Mouse (Mus musculus) forebrain, embryonic 12.5 days (tissue): ENCODE data around the gene Tango6. TPM values are rescaled to one million over a fixed set of nuclear protein-coding genes. Genes with fewer than 3 reads are reported as not detected.

ENCODE experiments used
- ATAC-seq: fragments of 200-750 bp; cut with Nextera tagmentation; 2 replicates; pipeline ENCODE4 v1.8.0; 2017; ENCODE audit warnings: moderate TSS enrichment; ENCODE audit not compliant: low FRiP score
- H3K27ac ChIP-seq: fragments of 300-500 bp; sonication (generic); 2 replicates; pipeline ENCODE4 v1.5.1; 2016; ENCODE audit warnings: mild to moderate bottlenecking
- H3K27me3 ChIP-seq: fragments of 300-500 bp; sonication (generic); 2 replicates; pipeline ENCODE4 v1.6.1; 2016; ENCODE audit warnings: mild to moderate bottlenecking
- H3K36me3 ChIP-seq: fragments of 300-500 bp; sonication (generic); replicated peaks from 2 replicates; pipeline ENCODE4 v1.6.1; 2016; ENCODE audit warnings: mild to moderate bottlenecking
- H3K4me1 ChIP-seq: fragments of 300-500 bp; sonication (generic); 2 replicates; pipeline ENCODE4 v1.6.1; 2016
- H3K4me2 ChIP-seq: fragments of 300-500 bp; sonication (generic); 2 replicates; pipeline ENCODE4 v1.6.1; 2016; ENCODE audit warnings: mild to moderate bottlenecking, moderate library complexity
- H3K4me3 ChIP-seq: fragments of 300-500 bp; sonication (generic); replicated peaks from 2 replicates; pipeline ENCODE4 v1.5.1; 2016; ENCODE audit warnings: mild to moderate bottlenecking
- H3K9ac ChIP-seq: fragments of 300-500 bp; sonication (generic); 2 replicates; pipeline ENCODE4 v1.6.1; 2016; ENCODE audit warnings: mild to moderate bottlenecking
- H3K9me3 ChIP-seq: fragments of 300-500 bp; sonication (generic); 2 replicates; pipeline ENCODE4 v1.6.1; 2016
- WGBS: fragments of 180-500 bp; shearing (Covaris S2); methylation state at CpG from one replicate; pipeline ENCODE4 v1.1.7; 2016; 5-methylcytosine and 5-hydroxymethylcytosine counted together
- polyA plus RNA-seq: library from polyadenylated mRNA; unstranded; fragments of >200 nt; fragmentation: Nextera tagmentation; extraction: Ambion mirVana; gene quantifications from 2 replicates; pipeline ENCODE4 v1.2.1, GENCODE M21; 2016

Gene Tango6
- polyA plus RNA-seq, 1 experiment from 2014 or later = 9.9 TPM

- ATAC-seq = no peak
- H3K36me3 ChIP-seq = 0 out of 2 replicates have a peak, but pooled peaks cover 8% of the 10 kb centered on the region
- H3K9me3 ChIP-seq = peaks cover 6% of the 10 kb centered on the region; the same call in 1 of the 2 replicates
- no peak overlapping the region for H3K4me2 ChIP-seq
- 0 out of 2 replicates have a peak, but pooled peaks cover 5% of the 10 kb centered on the region for H3K4me1 ChIP-seq
- H3K27ac ChIP-seq = no peak overlapping the region
- H3K4me3 ChIP-seq = no peak overlapping the region
- no peaks in the 10 kb centered on the region for H3K27me3 ChIP-seq
- no peak overlapping the region for H3K9ac ChIP-seq
- 88% methylated on average over 4 of the region's 4 CpGs for WGBS
These were observed 124.6 kb downstream of the Tango6 start for GRCm38 (mm10) chr8:106807461-106807860.

- Histone ChIP-seq H3K4me3 (no peak overlapping the region), H3K4me1 (0 out of 2 replicates have a peak, but pooled peaks cover 5% of the 10 kb centered on the region), H3K9ac (no peak overlapping the region), H3K27ac (no peak overlapping the region), H3K9me3 (peaks cover 6% of the 10 kb centered on the region; the same call in 1 of the 2 replicates), H3K27me3 (no peaks in the 10 kb centered on the region), H3K4me2 (no peak overlapping the region), H3K36me3 (0 out of 2 replicates have a peak, but pooled peaks cover 8% of the 10 kb centered on the region)
- WGBS = 52% methylated on average over 9 of the region's 9 CpGs
- no peak for ATAC-seq
These were observed 126.9 kb downstream of the Tango6 start for GRCm38 (mm10) chr8:106809726-106810125.

- WGBS = 90% methylated on average over 7 of the region's 7 CpGs
- no peak for ATAC-seq
These were observed 127.5 kb downstream of the Tango6 start for GRCm38 (mm10) chr8:106810406-106810805.

GRCm38 (mm10) chr8:106812560-106812959 lies 129.7 kb downstream of the Tango6 start:
- Histone ChIP-seq H3K9ac (no peak overlapping the region), H3K36me3 (0 out of 2 replicates have a peak, but pooled peaks cover 8% of the 10 kb centered on the region), H3K27ac (no peak overlapping the region), H3K4me2 (no peak overlapping the region), H3K27me3 (no peaks in the 10 kb centered on the region), H3K4me1 (peaks cover 14% of the 10 kb centered on the region; the same call in 1 of the 2 replicates), H3K4me3 (no peak overlapping the region), H3K9me3 (no peaks in the 10 kb centered on the region)
- WGBS = 94% methylated on average over 4 of the region's 4 CpGs
- ATAC-seq = no peak

More at GRCm38 (mm10) chr8:106810406-106810805, 127.5 kb downstream of the Tango6 start:
- Histone ChIP-seq H3K36me3 (0 out of 2 replicates have a peak, but pooled peaks cover 8% of the 10 kb centered on the region), H3K9ac (no peak overlapping the region), H3K9me3 (peaks cover 6% of the 10 kb centered on the region; the same call in 1 of the 2 replicates), H3K4me1 (0 out of 2 replicates have a peak, but pooled peaks cover 5% of the 10 kb centered on the region), H3K4me3 (no peak overlapping the region), H3K4me2 (no peak overlapping the region), H3K27ac (no peak overlapping the region), H3K27me3 (no peaks in the 10 kb centered on the region)

- WGBS = 61% methylated on average over 9 of the region's 9 CpGs
- H3K4me1 ChIP-seq = peaks cover 9% of the 10 kb centered on the region; the same call in 1 of the 2 replicates
- H3K36me3 ChIP-seq = no peaks in the 10 kb centered on the region
- no peak overlapping the region for H3K4me3 ChIP-seq
- H3K4me2 ChIP-seq = no peak overlapping the region
- H3K27ac ChIP-seq = peak overlapping the region; percentile 59
- no peaks in the 10 kb centered on the region for H3K9me3 ChIP-seq
- no peak overlapping the region for H3K9ac ChIP-seq
- ATAC-seq = no peak
- no peaks in the 10 kb centered on the region for H3K27me3 ChIP-seq
These were observed 133.7 kb downstream of the Tango6 start for GRCm38 (mm10) chr8:106816431-106817170.

GRCm38 (mm10) chr8:106817171-106817545 lies 134.3 kb downstream of the Tango6 start:
- no peaks in the 10 kb centered on the region for H3K9me3 ChIP-seq
- no peaks in the 10 kb centered on the region for H3K27me3 ChIP-seq
- no peak overlapping the region for H3K9ac ChIP-seq
- WGBS = 68% methylated on average over 4 of the region's 4 CpGs
- H3K36me3 ChIP-seq = no peaks in the 10 kb centered on the region
- H3K27ac ChIP-seq = peak overlapping the region; percentile 59; the same call in 1 of the 2 replicates
- peaks cover 9% of the 10 kb centered on the region; the same call in 1 of the 2 replicates for H3K4me1 ChIP-seq
- no peak for ATAC-seq
- no peak overlapping the region for H3K4me3 ChIP-seq
- H3K4me2 ChIP-seq = no peak overlapping the region

- Histone ChIP-seq H3K27ac (no peak overlapping the region), H3K9me3 (no peaks in the 10 kb centered on the region), H3K4me1 (peaks cover 9% of the 10 kb centered on the region; the same call in 1 of the 2 replicates), H3K9ac (no peak overlapping the region), H3K36me3 (peaks cover 3% of the 10 kb centered on the region; the same call in 1 of the 2 replicates), H3K4me2 (no peak overlapping the region), H3K27me3 (no peaks in the 10 kb centered on the region), H3K4me3 (no peak overlapping the region)
- ATAC-seq = no peak
- 79% methylated on average over 17 of the region's 17 CpGs for WGBS
These were observed 136.0 kb downstream of the Tango6 start for GRCm38 (mm10) chr8:106818626-106819515.

GRCm38 (mm10) chr8:106819581-106819980 lies 136.7 kb downstream of the Tango6 start:
- Histone ChIP-seq H3K9me3 (no peaks in the 10 kb centered on the region), H3K4me3 (no peak overlapping the region), H3K9ac (no peak overlapping the region), H3K4me1 (peaks cover 9% of the 10 kb centered on the region; the same call in 1 of the 2 replicates), H3K27me3 (no peaks in the 10 kb centered on the region), H3K36me3 (peaks cover 3% of the 10 kb centered on the region; the same call in 1 of the 2 replicates), H3K4me2 (no peak overlapping the region), H3K27ac (no peak overlapping the region)
- 89% methylated on average over 3 of the region's 3 CpGs for WGBS
- ATAC-seq = no peak

GRCm38 (mm10) chr8:106820553-106821515 lies 138.0 kb downstream of the Tango6 start:
- Histone ChIP-seq H3K9ac (no peak overlapping the region), H3K4me2 (no peak overlapping the region), H3K36me3 (peaks cover 3% of the 10 kb centered on the region; the same call in 1 of the 2 replicates), H3K27me3 (no peaks in the 10 kb centered on the region), H3K4me3 (no peak overlapping the region), H3K9me3 (no peaks in the 10 kb centered on the region), H3K27ac (no peak overlapping the region), H3K4me1 (peaks cover 9% of the 10 kb centered on the region; the same call in 1 of the 2 replicates)
- 88% methylated on average over 14 of the region's 14 CpGs for WGBS
- no peak for ATAC-seq

- ATAC-seq = no peak
- H3K27me3 ChIP-seq = no peaks in the 10 kb centered on the region
- H3K27ac ChIP-seq = no peak overlapping the region
- H3K4me1 ChIP-seq = no peaks in the 10 kb centered on the region
- no peak overlapping the region for H3K9ac ChIP-seq
- WGBS = 91% methylated on average over 6 of the region's 6 CpGs
- no peak overlapping the region for H3K4me3 ChIP-seq
- H3K36me3 ChIP-seq = no peaks in the 10 kb centered on the region
- no peak overlapping the region for H3K4me2 ChIP-seq
- no peaks in the 10 kb centered on the region for H3K9me3 ChIP-seq
These were observed 146.1 kb downstream of the Tango6 start for GRCm38 (mm10) chr8:106828921-106829320.

GRCm38 (mm10) chr8:106829526-106830045 lies 146.7 kb downstream of the Tango6 start:
- Histone ChIP-seq H3K4me1 (no peaks in the 10 kb centered on the region), H3K9ac (no peak overlapping the region), H3K36me3 (no peaks in the 10 kb centered on the region), H3K4me2 (no peak overlapping the region), H3K27me3 (no peaks in the 10 kb centered on the region), H3K4me3 (no peak overlapping the region), H3K27ac (no peak overlapping the region), H3K9me3 (no peaks in the 10 kb centered on the region)
- no peak for ATAC-seq
- 93% methylated on average over 5 of the region's 5 CpGs for WGBS
